Mouse (Mus musculus): Measurements from ENCODE around the gene Olfr1199. TPM values are rescaled to one million over a fixed set of nuclear protein-coding genes. Genes with fewer than 3 reads are reported as not detected.

Olfr1199 gene
- total and polyA plus RNA-seq, 3 experiments: not detected

GRCm38 (mm10) chr2:88743379-88743778, 16.9 kb downstream of the Olfr1199 start:
- no peak overlapping the region for H3K27ac ChIP-seq (ENCODE audit: insufficient read depth, low read depth)
- dilution Hi-C loops (cut with MboI; ENCODE audit: extremely low pct_ligation_motif_present, extremely low pct_unique_long_range_greater_than_20kb, low sequenced_read_pairs): no loop called here
- no peak overlapping the region for H3K9ac ChIP-seq (ENCODE audit: insufficient read depth, low read depth)
- no peak for DNase-seq (ENCODE audit: extremely low read depth)
- H3K9me3 ChIP-seq (replicated peaks; ENCODE audit: low read length): peaks cover 30% of the 10 kb centered on the region
- TF ChIP-seq SIN3A (IDR thresholded peaks at IDR 0.05; ENCODE audit: low read length): no peak
- TF ChIP-seq CTCF (conservative IDR thresholded peaks at IDR 0.05 in 1 of 2, IDR thresholded peaks at IDR 0.05 in 1 of 2; ENCODE audit: low read depth in 2 of 2, low read length in 2 of 2): no peak
- no peak for TF ChIP-seq KAT2A (IDR thresholded peaks at IDR 0.05; ENCODE audit: insufficient replicate concordance, low read length)
- no peak for TF ChIP-seq ELF1 (IDR thresholded peaks at IDR 0.05; ENCODE audit: low read depth, low read length)
- no peak for TF ChIP-seq ETS1 (conservative IDR thresholded peaks at IDR 0.05; ENCODE audit: low read depth, low read length)
- no peak for TF ChIP-seq MEF2A (IDR thresholded peaks at IDR 0.05; ENCODE audit: borderline replicate concordance, low read depth, low read length)
- no peak for TF ChIP-seq MAFK (IDR thresholded peaks at IDR 0.05; ENCODE audit: insufficient replicate concordance, low read length)
- TF ChIP-seq IRF4 (IDR thresholded peaks at IDR 0.05; ENCODE audit: low read depth, low read length): no peak
- TF ChIP-seq POLR2AphosphoS2 (IDR thresholded peaks at IDR 0.05; ENCODE audit: low read depth, low read length): no peak
- no peak for TF ChIP-seq SMC3 (IDR thresholded peaks at IDR 0.05; ENCODE audit: low read depth, low read length)
- no peak for TF ChIP-seq NRF1 (IDR thresholded peaks at IDR 0.05; ENCODE audit: low read depth, low read length)
- TF ChIP-seq HCFC1 (IDR thresholded peaks at IDR 0.05; ENCODE audit: low read depth, low read length): no peak
- no peak for TF ChIP-seq PAX5 (IDR thresholded peaks at IDR 0.05; ENCODE audit: low read length)
- TF ChIP-seq USF1 (IDR thresholded peaks at IDR 0.05; ENCODE audit: low read depth, low read length): no peak
- no peak for TF ChIP-seq MAX (IDR thresholded peaks at IDR 0.05; ENCODE audit: low read length)
- no peaks in the 10 kb centered on the region for H3K4me1 ChIP-seq (ENCODE audit: control insufficient read depth in 1 of 2, insufficient read depth in 2 of 2)
- H3K4me2 ChIP-seq (ENCODE audit: insufficient read depth, low read depth, poor library complexity, severe bottlenecking): no peak overlapping the region
- no peaks in the 10 kb centered on the region for H3K27me3 ChIP-seq (replicated peaks)
- no peak overlapping the region for H3K4me3 ChIP-seq (replicated peaks in 1 of 3; ENCODE audit: low read depth in 2 of 3, low read length in 2 of 3, poor library complexity in 1 of 3)
- H3K36me3 ChIP-seq (replicated peaks in 1 of 2; ENCODE audit: control insufficient read depth in 1 of 2, insufficient read depth in 1 of 2, low read length in 1 of 2): no peaks in the 10 kb centered on the region
- in situ Hi-C loops (cut with MboI; ENCODE audit: low pct_ligation_motif_present, low pct_unique_long_range_greater_than_20kb, low sequenced_read_pairs): no loop called here
- no peaks in the 10 kb centered on the region for H3K79me2 ChIP-seq (replicated peaks; ENCODE audit: control insufficient read depth, extremely low read depth, insufficient read depth, poor library complexity, severe bottlenecking)

- DNase-seq (ENCODE audit: extremely low read depth): no peak
- TF ChIP-seq KAT2A (IDR thresholded peaks at IDR 0.05; ENCODE audit: insufficient replicate concordance, low read length) (no peak), CHD1 (IDR thresholded peaks at IDR 0.05; ENCODE audit: low read depth, low read length) (no peak), USF1 (IDR thresholded peaks at IDR 0.05; ENCODE audit: low read depth, low read length) (no peak), MEF2A (IDR thresholded peaks at IDR 0.05; ENCODE audit: borderline replicate concordance, low read depth, low read length) (no peak), RAD21 (IDR thresholded peaks at IDR 0.05; ENCODE audit: low read depth, low read length) (no peak), RCOR1 (conservative IDR thresholded peaks at IDR 0.05; ENCODE audit: low read depth, low read length) (no peak), NRF1 (IDR thresholded peaks at IDR 0.05; ENCODE audit: low read depth, low read length) (no peak), EP300 (IDR thresholded peaks at IDR 0.05; ENCODE audit: low read length) (no peak), ZNF384 (IDR thresholded peaks at IDR 0.05; ENCODE audit: low read depth, low read length) (no peak), JUND (conservative IDR thresholded peaks at IDR 0.05; ENCODE audit: low read depth, low read length) (no peak), TCF12 (IDR thresholded peaks at IDR 0.05; ENCODE audit: low read depth, low read length) (no peak), MAX (IDR thresholded peaks at IDR 0.05; ENCODE audit: low read length) (no peak), ETS1 (conservative IDR thresholded peaks at IDR 0.05; ENCODE audit: low read depth, low read length) (no peak), MAFK (IDR thresholded peaks at IDR 0.05; ENCODE audit: insufficient replicate concordance, low read length) (no peak), MAZ (IDR thresholded peaks at IDR 0.05; ENCODE audit: low read depth, low read length) (no peak), E2F4 (IDR thresholded peaks at IDR 0.05; ENCODE audit: insufficient replicate concordance, low read depth, low read length) (no peak), POLR2A (IDR thresholded peaks at IDR 0.05; ENCODE audit: low read depth, low read length) (no peak), TBP (conservative IDR thresholded peaks at IDR 0.05; ENCODE audit: low read depth, low read length) (no peak), ZKSCAN1 (IDR thresholded peaks at IDR 0.05; ENCODE audit: borderline replicate concordance, low read depth, low read length) (no peak)
- H3K4me1 ChIP-seq (ENCODE audit: control insufficient read depth in 1 of 2, insufficient read depth in 2 of 2): no peaks in the 10 kb centered on the region
- H3K4me2 ChIP-seq (ENCODE audit: insufficient read depth, low read depth, poor library complexity, severe bottlenecking): no peak within 1 kb of the TSS
- no peaks in the 10 kb centered on the region for H3K27me3 ChIP-seq (replicated peaks)
- H3K9me3 ChIP-seq (replicated peaks; ENCODE audit: low read length): peaks cover 4% of the 10 kb centered on the region
- no peak within 1 kb of the TSS for H3K9ac ChIP-seq (ENCODE audit: insufficient read depth, low read depth)
- no peaks in the 10 kb centered on the region for H3K36me3 ChIP-seq (replicated peaks in 1 of 2; ENCODE audit: control insufficient read depth in 1 of 2, insufficient read depth in 1 of 2, low read length in 1 of 2)
- in situ Hi-C loops (cut with MboI; ENCODE audit: low pct_ligation_motif_present, low pct_unique_long_range_greater_than_20kb, low sequenced_read_pairs): no loop called here
- dilution Hi-C loops (cut with MboI; ENCODE audit: extremely low pct_ligation_motif_present, extremely low pct_unique_long_range_greater_than_20kb, low sequenced_read_pairs): no loop called here
- no peak within 1 kb of the TSS for H3K27ac ChIP-seq (ENCODE audit: insufficient read depth, low read depth)
- no peaks in the 10 kb centered on the region for H3K79me2 ChIP-seq (replicated peaks; ENCODE audit: control insufficient read depth, extremely low read depth, insufficient read depth, poor library complexity, severe bottlenecking)
- H3K4me3 ChIP-seq (replicated peaks in 1 of 3; ENCODE audit: low read depth in 2 of 3, low read length in 2 of 3, poor library complexity in 1 of 3): no peak within 1 kb of the TSS
These were observed 28.0 kb downstream of the Olfr1199 start, which contains the start of gene Olfr1197 for GRCm38 (mm10) chr2:88732266-88732665. TSS of gene Olfr1197 (minus strand) at chr2:88732366.

Data from CH12.LX (cell line).